Mouse (Mus musculus) neural tube, embryonic 13.5 days (tissue): Measurements from ENCODE around the gene Ms4a10. TPM values are rescaled to one million over a fixed set of nuclear protein-coding genes. Genes with fewer than 3 reads are reported as not detected.
A peak's percentile ranks its signal among the peaks of the same experiment; 100 is the strongest.

Experiments used
- ATAC-seq: fragments of 200-750 bp; cut with Nextera tagmentation; 2 replicates; pipeline ENCODE4 v1.8.0; 2017; ENCODE audit warnings: low read depth, mild to moderate bottlenecking, moderate TSS enrichment, moderate library complexity
- H3K27ac ChIP-seq: fragments of 300-500 bp; sonication (generic); replicated peaks from 2 replicates; pipeline ENCODE4 v1.5.1; 2015; ENCODE audit warnings: moderate library complexity, mild to moderate bottlenecking, inconsistent platforms
- H3K27me3 ChIP-seq: fragments of 300-500 bp; sonication (generic); 2 replicates; pipeline ENCODE4 v1.6.1; 2015; ENCODE audit warnings: mild to moderate bottlenecking, inconsistent platforms
- H3K36me3 ChIP-seq: fragments of 300-500 bp; sonication (generic); 2 replicates; pipeline ENCODE4 v1.6.1; 2015; ENCODE audit warnings: mild to moderate bottlenecking, inconsistent platforms
- H3K4me1 ChIP-seq: fragments of 300-500 bp; sonication (generic); replicated peaks from 2 replicates; pipeline ENCODE4 v1.6.1; 2015; ENCODE audit warnings: inconsistent platforms
- H3K4me2 ChIP-seq: fragments of 300-500 bp; sonication (generic); 2 replicates; pipeline ENCODE4 v1.6.1; 2015; ENCODE audit warnings: inconsistent platforms, mild to moderate bottlenecking, moderate library complexity
- H3K4me3 ChIP-seq: fragments of 300-500 bp; sonication (generic); 2 replicates; pipeline ENCODE4 v1.5.1; 2015; ENCODE audit warnings: mild to moderate bottlenecking, inconsistent platforms
- H3K9ac ChIP-seq: fragments of 300-500 bp; sonication (generic); 2 replicates; pipeline ENCODE4 v1.6.1; 2015; ENCODE audit warnings: moderate library complexity, mild to moderate bottlenecking, inconsistent platforms
- H3K9me3 ChIP-seq: fragments of 300-500 bp; sonication (generic); 2 replicates; pipeline ENCODE4 v1.6.1; 2016; ENCODE audit warnings: inconsistent platforms
- WGBS: fragments of 180-500 bp; shearing (Covaris S2); methylation state at CpG from one replicate; pipeline ENCODE4 v1.1.7; 2015; 5-methylcytosine and 5-hydroxymethylcytosine counted together
- polyA plus RNA-seq: library from polyadenylated mRNA; unstranded; fragments of >200 nt; fragmentation: Nextera tagmentation; extraction: Ambion mirVana; gene quantifications from 2 replicates; pipeline ENCODE4 v1.2.1, GENCODE M21; 2015

Ms4a10 gene
- polyA plus RNA-seq, 1 experiment from 2014 or later = not detected

GRCm38 (mm10) chr19:10980210-10980609 is 5.7 kb upstream of the Ms4a10 start:
- no peak overlapping the region for H3K4me2 ChIP-seq
- WGBS = 84% methylated on average over 5 of the region's 5 CpGs
- no peak overlapping the region for H3K9ac ChIP-seq
- no peak overlapping the region for H3K27ac ChIP-seq
- no peak overlapping the region for H3K4me3 ChIP-seq
- ATAC-seq = 0 out of 2 replicates have a peak, but pooled peaks have one; percentile 32
- no peaks in the 10 kb centered on the region for H3K36me3 ChIP-seq
- no peaks in the 10 kb centered on the region for H3K27me3 ChIP-seq
- no peaks in the 10 kb centered on the region for H3K9me3 ChIP-seq
- H3K4me1 ChIP-seq = peaks cover 6% of the 10 kb centered on the region; the same call in 1 of the 2 replicates

GRCm38 (mm10) chr19:10979184-10980168 is 5.0 kb upstream of the Ms4a10 start:
- no peak overlapping the region for H3K4me3 ChIP-seq
- no peak overlapping the region for H3K27ac ChIP-seq
- H3K9me3 ChIP-seq = no peaks in the 10 kb centered on the region
- ATAC-seq = peak; percentile 57
- peak overlapping the region; percentile 25 for H3K4me2 ChIP-seq
- peaks cover 6% of the 10 kb centered on the region; the same call in 1 of the 2 replicates for H3K4me1 ChIP-seq
- H3K9ac ChIP-seq = no peak overlapping the region
- no peaks in the 10 kb centered on the region for H3K27me3 ChIP-seq
- no peaks in the 10 kb centered on the region for H3K36me3 ChIP-seq
- whole genome bisulfite sequencing = 13% methylated on average over 18 of the region's 18 CpGs

DNA sequence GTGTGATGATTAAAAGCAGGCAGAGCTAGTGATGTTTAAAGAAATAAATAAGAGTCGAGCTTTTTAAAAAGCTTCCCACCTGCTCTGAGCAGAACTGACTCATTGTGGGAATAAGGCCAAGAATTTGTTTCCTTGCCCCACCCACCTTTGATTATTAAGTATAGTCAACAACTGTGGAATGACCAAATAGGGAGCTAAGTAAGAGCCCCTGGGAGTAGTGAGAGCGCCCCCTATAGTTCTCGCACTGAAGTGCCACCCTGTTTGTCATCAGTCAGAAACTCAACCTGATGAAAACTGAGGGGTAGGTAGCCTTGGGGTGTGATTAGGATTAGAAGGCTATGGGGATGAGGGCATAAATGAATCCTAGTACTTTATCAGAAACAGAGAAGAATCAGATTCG is 1.8 kb upstream of the Ms4a10 start:
- 66% methylated on average over 4 of the region's 4 CpGs for WGBS
- no peak overlapping the region for H3K9ac ChIP-seq
- ATAC-seq = no peak

DNA sequence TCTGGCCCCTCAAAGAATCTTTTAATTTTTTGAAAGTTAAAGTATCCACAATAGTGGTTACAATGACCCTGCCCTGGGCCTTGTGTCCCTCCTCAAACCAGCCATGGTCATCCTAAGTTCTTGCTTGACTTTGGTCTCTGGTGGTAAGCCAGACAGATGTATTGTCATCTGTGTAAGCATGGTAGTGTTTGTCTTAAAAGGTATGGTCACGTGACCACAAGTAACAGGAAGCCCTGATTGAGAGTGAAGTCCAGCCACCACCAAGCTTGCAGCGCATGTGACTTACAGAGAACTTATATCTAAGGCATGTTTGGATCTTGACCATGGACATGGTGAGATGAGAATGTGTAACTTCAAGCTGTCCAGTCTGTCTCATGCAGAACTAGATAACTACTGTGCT is 717 bp upstream of the Ms4a10 start:
- H3K27ac ChIP-seq = no peak overlapping the region
- H3K4me1 ChIP-seq = peaks cover 6% of the 10 kb centered on the region; the same call in 1 of the 2 replicates
- 82% methylated on average over 2 of the region's 2 CpGs for WGBS
- H3K4me2 ChIP-seq = no peak overlapping the region
- no peak for ATAC-seq
- H3K9me3 ChIP-seq = 0 out of 2 replicates have a peak, but pooled peaks cover 3% of the 10 kb centered on the region
- H3K4me3 ChIP-seq = no peak overlapping the region
- no peak overlapping the region for H3K9ac ChIP-seq
- no peaks in the 10 kb centered on the region for H3K27me3 ChIP-seq
- H3K36me3 ChIP-seq = no peaks in the 10 kb centered on the region

More for the DNA sequence above, 1.8 kb upstream of the Ms4a10 start:
- H3K9me3 ChIP-seq = no peaks in the 10 kb centered on the region
- H3K4me2 ChIP-seq = no peak overlapping the region
- peaks cover 6% of the 10 kb centered on the region; the same call in 1 of the 2 replicates for H3K4me1 ChIP-seq
- no peaks in the 10 kb centered on the region for H3K36me3 ChIP-seq
- no peaks in the 10 kb centered on the region for H3K27me3 ChIP-seq
- H3K27ac ChIP-seq = no peak overlapping the region
- no peak overlapping the region for H3K4me3 ChIP-seq

- H3K4me3 ChIP-seq = no peak overlapping the region
- ATAC-seq = peak; percentile 23; the same call in 1 of the 2 replicates
- WGBS = 38% methylated on average over 2 of the region's 2 CpGs
- H3K36me3 ChIP-seq = no peaks in the 10 kb centered on the region
- H3K4me2 ChIP-seq = no peak overlapping the region
- no peaks in the 10 kb centered on the region for H3K27me3 ChIP-seq
- H3K9ac ChIP-seq = no peak overlapping the region
- no peaks in the 10 kb centered on the region for H3K4me1 ChIP-seq
- H3K27ac ChIP-seq = no peak overlapping the region
- H3K9me3 ChIP-seq = 0 out of 2 replicates have a peak, but pooled peaks cover 3% of the 10 kb centered on the region
Observed at GRCm38 (mm10) chr19:10973187-10973586, 1.3 kb downstream of the Ms4a10 start.

GRCm38 (mm10) chr19:10972660-10973059 is 1.8 kb downstream of the Ms4a10 start:
- Histone ChIP-seq H3K36me3 (no peaks in the 10 kb centered on the region), H3K9me3 (0 out of 2 replicates have a peak, but pooled peaks cover 3% of the 10 kb centered on the region), H3K4me1 (no peaks in the 10 kb centered on the region), H3K4me2 (no peak overlapping the region), H3K27me3 (no peaks in the 10 kb centered on the region), H3K27ac (no peak overlapping the region), H3K4me3 (no peak overlapping the region), H3K9ac (no peak overlapping the region)
- 65% methylated on average over 3 of the region's 3 CpGs for WGBS
- no peak for ATAC-seq

- no peak for ATAC-seq
- WGBS = 76% methylated on average over 3 of the region's 3 CpGs
- H3K4me2 ChIP-seq = no peak overlapping the region
- no peak overlapping the region for H3K4me3 ChIP-seq
- no peaks in the 10 kb centered on the region for H3K36me3 ChIP-seq
- H3K27me3 ChIP-seq = no peaks in the 10 kb centered on the region
- no peaks in the 10 kb centered on the region for H3K4me1 ChIP-seq
- H3K9ac ChIP-seq = no peak overlapping the region
- H3K27ac ChIP-seq = no peak overlapping the region
- 0 out of 2 replicates have a peak, but pooled peaks cover 3% of the 10 kb centered on the region for H3K9me3 ChIP-seq
Observed at GRCm38 (mm10) chr19:10970457-10970856, 4.0 kb downstream of the Ms4a10 start.

DNA sequence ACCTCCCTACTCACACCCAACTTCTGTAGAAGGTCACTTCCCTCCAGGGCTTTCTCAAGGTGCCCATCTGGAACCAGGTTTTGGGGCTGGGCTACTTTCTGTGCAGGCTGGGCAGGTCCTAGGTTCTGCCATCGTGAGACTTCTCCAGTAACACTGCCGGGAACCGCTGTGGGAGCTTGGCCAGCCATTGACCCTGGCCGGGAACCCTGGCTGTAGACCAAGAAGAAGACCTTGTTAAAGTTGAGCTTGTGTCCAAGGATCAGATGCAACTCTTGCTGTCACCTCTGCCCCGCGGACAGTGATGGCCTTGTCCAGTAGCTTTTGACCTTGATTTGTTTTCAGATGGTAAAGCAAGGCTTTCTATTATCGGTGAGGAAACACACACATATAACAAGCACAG is 5.9 kb downstream of the Ms4a10 start:
- 90% methylated on average over 7 of the region's 7 CpGs for WGBS

GRCm38 (mm10) chr19:10965721-10966120 is 8.7 kb downstream of the Ms4a10 start:
- no peaks in the 10 kb centered on the region for H3K4me1 ChIP-seq
- no peak overlapping the region for H3K9ac ChIP-seq
- no peak overlapping the region for H3K4me3 ChIP-seq
- no peaks in the 10 kb centered on the region for H3K9me3 ChIP-seq
- 89% methylated on average over 7 of the region's 7 CpGs for WGBS
- no peaks in the 10 kb centered on the region; the same call in 1 of the 2 replicates for H3K27me3 ChIP-seq
- no peak overlapping the region for H3K4me2 ChIP-seq
- no peak for ATAC-seq
- H3K27ac ChIP-seq = no peak overlapping the region
- H3K36me3 ChIP-seq = no peaks in the 10 kb centered on the region

More for the DNA sequence above, 5.9 kb downstream of the Ms4a10 start:
- H3K4me3 ChIP-seq = no peak overlapping the region
- no peak overlapping the region for H3K9ac ChIP-seq
- 0 out of 2 replicates have a peak, but pooled peaks cover 3% of the 10 kb centered on the region for H3K9me3 ChIP-seq
- H3K27me3 ChIP-seq = no peaks in the 10 kb centered on the region
- no peak for ATAC-seq
- no peak overlapping the region for H3K4me2 ChIP-seq
- no peak overlapping the region for H3K27ac ChIP-seq
- no peaks in the 10 kb centered on the region for H3K4me1 ChIP-seq
- no peaks in the 10 kb centered on the region for H3K36me3 ChIP-seq

DNA sequence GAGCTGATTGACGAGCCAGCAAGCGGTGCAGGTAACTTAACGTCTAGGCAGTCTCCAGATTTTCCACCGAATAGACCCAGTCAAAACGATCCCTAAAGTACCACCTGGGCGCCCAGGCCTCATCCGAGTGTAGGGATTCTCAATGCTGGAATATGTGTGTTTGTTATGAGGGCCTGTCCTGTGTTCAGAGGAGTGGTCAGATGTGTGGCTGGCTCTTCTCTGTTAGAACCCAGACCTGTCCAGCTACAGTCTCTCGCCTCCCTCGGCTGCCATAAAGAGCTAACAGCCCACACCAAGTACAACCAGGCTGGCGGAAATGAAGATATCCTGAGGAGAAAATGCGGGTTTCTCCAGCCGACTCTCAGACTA is 14.5 kb downstream of the Ms4a10 start:
- H3K9ac ChIP-seq = peak overlapping the region; percentile 50; the same call in 1 of the 2 replicates
- no peak overlapping the region; the same call in 1 of the 2 replicates for H3K4me2 ChIP-seq
- peak; percentile 54; the same call in 1 of the 2 replicates for ATAC-seq
- no peaks in the 10 kb centered on the region for H3K36me3 ChIP-seq
- 39% methylated on average over 12 of the region's 12 CpGs for WGBS
- H3K4me3 ChIP-seq = no peak overlapping the region
- no peaks in the 10 kb centered on the region; the same call in 1 of the 2 replicates for H3K27me3 ChIP-seq
- H3K27ac ChIP-seq = no peak overlapping the region
- peaks cover 3% of the 10 kb centered on the region; the same call in 1 of the 2 replicates for H3K4me1 ChIP-seq
- no peaks in the 10 kb centered on the region for H3K9me3 ChIP-seq

DNA sequence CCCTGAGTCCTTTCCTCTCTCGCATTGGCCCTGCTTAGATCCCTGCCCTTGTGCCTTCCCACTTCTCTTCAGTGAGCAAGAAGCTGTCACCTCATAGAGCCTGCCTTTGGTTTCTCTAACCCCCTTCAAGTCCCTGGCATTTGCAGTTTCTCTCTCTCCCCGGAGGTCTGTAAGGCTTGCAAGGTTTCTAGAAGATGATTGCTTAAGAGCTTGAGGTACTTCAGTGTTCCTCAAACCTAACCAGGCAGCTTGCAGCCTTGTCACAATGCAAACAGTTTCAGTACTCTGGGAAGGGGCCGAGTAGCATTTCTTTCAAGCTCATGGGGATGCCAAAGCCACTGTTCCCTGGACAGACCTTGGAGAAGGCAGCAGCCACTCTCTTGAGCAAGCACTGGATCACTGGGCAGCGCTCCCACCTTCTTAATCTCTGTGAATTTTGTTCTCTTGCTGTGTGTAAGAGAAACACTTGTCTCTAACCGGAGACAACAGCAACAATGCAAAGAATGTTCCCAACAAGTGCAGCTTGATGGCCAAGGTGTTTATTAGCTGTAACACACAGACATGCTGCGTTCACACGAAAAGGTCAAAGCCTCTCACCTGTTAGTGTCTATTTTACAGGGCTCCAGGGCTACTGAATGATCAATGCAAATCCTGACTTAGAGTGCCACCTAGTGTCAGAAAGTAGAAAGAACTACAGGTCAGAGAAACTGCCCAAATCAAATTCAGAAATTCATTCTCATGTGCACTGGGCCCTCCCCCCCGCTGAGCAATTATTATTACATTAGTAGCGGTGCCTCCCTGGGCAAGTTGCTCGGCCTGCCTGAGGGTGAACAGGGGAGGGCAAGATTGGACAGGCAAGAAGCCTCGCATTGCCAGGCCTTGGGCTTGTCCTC is 15.1 kb downstream of the Ms4a10 start:
- Histone ChIP-seq H3K9me3 (no peaks in the 10 kb centered on the region), H3K4me1 (peaks cover 3% of the 10 kb centered on the region; the same call in 1 of the 2 replicates), H3K4me3 (no peak overlapping the region), H3K27me3 (no peaks in the 10 kb centered on the region; the same call in 1 of the 2 replicates), H3K9ac (peak overlapping the region; percentile 50; the same call in 1 of the 2 replicates), H3K27ac (no peak overlapping the region), H3K36me3 (no peaks in the 10 kb centered on the region), H3K4me2 (no peak overlapping the region; the same call in 1 of the 2 replicates)
- ATAC-seq = peak; percentile 77
- WGBS = 37% methylated on average over 11 of the region's 11 CpGs
